Mouse (Mus musculus): ENCODE results near the gene Trappc13. TPM values are rescaled to one million over a fixed set of nuclear protein-coding genes. Genes with fewer than 3 reads are reported as not detected.

The Trappc13 gene
- polyA plus RNA-seq (2012; rRNA removed), result 34.3 and 52.9 TPM in 2 replicates

DNA sequence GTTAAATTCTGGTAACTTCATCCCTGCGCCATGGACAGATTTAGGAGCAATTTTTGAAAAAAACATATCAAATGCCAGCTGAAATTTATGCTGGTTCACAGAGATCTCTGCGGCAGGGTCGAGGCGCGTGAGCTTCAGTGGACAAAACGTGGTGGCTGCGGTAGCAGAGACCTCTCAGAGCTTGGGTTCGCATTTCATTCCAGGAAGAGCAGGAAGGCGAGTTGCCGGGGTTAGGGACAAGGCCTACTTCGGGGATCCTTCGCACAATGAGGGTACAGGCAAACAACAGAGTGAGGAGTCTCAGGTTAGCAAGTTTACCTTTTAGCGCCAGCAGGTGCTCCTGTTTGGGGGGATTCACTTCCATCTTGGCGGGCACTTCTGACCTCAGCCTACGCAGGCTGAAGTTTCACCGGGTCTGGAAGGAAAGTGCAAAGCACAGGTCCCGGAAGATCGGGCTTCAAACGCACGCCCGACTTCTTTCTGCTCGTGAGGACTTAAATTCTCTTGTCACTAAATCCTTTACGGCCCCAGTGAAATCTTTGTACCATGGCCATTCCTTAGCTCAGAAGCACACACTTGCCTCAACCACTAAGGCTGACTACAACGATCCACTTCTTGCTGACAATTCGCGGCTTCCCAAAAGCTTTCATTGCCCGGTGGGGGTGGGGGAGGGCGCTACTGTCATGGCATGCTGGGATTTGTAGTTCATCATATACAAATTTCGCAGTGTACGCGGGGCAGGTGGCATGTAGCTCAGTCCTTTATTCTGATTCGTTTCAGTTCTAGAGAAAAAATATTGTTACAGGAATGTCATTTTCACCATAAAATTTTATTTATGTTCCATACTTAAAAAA is at the start of gene Trappc13:
Gene Trappc13 (minus strand): TSS at position 674 of the 854 bp plus-strand sequence.

DNA sequence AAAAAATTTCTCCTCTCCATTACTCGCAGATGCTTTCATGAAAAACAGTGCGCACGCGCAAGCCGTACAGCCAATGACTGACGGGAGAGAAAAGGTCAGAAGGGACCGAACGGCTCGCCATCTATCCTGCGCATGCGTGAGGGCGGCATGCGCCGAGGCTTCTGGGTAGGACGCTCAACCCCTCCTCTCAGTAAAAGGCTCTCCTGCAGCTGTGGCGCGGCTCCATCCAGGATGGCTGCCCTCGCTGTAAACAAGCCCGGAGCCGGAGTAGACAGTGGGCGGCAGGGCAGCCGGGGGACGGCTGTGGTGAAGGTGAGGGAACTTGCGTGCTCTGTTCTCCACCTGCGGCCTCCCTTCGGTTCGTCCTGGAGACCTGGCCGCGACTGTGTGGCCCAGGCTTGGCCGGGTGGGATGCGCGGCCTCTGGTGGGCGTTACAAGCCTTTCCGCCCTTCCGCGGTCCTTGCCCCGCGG is 417 bp upstream of the Trappc13 start, which contains the start of gene Trim23:
Gene Trim23 (plus strand): TSS at position 148 of the 472 bp plus-strand sequence.

DNA sequence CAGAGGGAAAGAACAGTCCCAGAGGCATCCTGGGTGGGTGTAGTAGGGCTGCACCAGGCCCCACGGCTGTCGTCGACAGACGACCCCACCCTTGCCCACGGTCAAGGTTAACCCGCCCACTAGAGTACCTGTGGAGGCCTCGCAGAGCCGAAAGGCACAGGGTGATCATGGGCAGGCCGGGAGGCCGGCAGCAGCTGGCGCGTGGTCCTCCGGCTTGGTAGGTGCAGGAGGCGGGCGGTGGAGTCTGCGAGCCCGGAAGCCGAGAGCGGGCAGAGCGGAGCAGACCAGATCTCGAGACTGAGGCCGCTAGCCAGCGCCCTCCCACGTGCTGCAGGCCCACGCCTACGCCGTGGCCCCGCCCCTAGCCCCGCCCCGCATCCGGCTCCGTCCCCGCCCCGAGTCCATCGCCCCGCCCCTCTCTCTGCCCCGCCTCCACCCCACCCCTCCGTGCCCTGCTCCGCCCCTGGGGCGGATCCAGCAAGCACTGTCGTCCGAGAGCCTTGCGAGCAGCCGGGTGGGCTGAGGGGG is 68.9 kb downstream of the Trappc13 start, which contains the start of the genes Nln and Sgtb:
Gene Nln (minus strand): TSS at position 327 of the 528 bp plus-strand sequence.
Gene Sgtb (plus strand): TSS at position 454 of the 528 bp plus-strand sequence.

Other genes starting within 250 kb of the Trappc13 start
- 13.3 and 13.6 TPM in 2 replicates for gene Nln, start 68.9 kb downstream of the Trappc13 start, polyA plus RNA-seq (2012; rRNA removed)
- gene Sgtb, start 68.7 kb downstream of the Trappc13 start, polyA plus RNA-seq (2012; rRNA removed), result 12.0 and 12.2 TPM in 2 replicates
- gene Trim23, start 328 bp upstream of the Trappc13 start, polyA plus RNA-seq (2012; rRNA removed), result 14.2 and 21.5 TPM in 2 replicates
- gene Cenpk, start 50.1 kb upstream of the Trappc13 start, polyA plus RNA-seq (2012; rRNA removed), result 27.0 and 38.7 TPM in 2 replicates
- gene Ppwd1, start 50.4 kb upstream of the Trappc13 start, polyA plus RNA-seq (2012; rRNA removed), result 22.4 and 28.7 TPM in 2 replicates
- 5.7 and 12.0 TPM in 2 replicates for gene Adamts6, start 109.4 kb upstream of the Trappc13 start, polyA plus RNA-seq (2012; rRNA removed)